Mouse (Mus musculus): ENCODE results near the gene Mier2.

Mier2 gene

GRCm38 (mm10) chr10:79554330-79555237 lies at the start of gene Mier2:
Gene Mier2, minus strand, starts transcription at chr10:79555199.
- DNase-seq (ENCODE audit: extremely low spot score, low spot score): peak; percentile 84

- DNase-seq (ENCODE audit: extremely low spot score, low spot score): no peak
Observed at GRCm38 (mm10) chr10:79597936-79598230, 42.9 kb upstream of the Mier2 start.

DNA sequence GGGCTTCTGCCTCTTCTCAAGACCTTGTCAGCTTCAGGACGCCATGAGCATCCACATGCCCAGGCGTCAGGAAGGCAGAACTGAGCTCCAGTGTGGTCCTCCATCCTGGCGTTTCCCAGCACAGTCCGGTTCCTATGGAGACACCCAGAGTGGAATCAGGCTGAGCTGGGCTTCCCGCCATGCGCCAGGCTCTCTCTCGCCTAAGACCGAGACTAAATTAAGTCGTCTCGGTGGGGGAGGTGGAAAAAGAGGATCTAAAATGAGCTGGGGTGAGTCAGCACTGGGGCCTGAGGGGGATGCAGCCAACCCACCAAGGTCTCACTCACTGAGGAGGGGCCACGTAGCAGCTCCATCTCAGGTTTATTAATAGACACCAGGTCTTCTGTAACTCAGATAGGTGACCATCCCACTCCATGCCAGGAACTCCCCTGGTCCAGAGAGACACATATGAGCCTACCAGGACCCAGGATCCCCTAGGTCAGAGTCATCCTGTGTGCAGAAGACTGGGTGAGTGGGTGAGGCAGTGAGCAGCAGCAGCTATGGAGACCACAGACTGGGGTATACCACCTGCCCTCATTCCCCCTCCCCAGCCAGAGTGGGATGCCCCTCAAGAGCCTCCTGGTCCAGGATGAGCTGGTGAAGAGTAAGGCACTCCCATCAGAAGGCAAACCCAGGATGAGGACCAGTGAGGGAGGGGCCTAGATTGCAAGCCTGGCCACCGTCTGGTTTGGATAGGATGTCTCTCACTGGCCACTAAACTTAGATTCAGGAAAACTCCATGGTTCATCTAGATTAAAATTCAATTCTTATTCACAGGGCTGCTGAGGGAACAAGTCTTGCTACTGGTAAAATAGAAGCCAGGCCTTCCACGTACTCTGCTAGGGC lies 42.3 kb upstream of the Mier2 start:
- no peak for DNase-seq (ENCODE audit: extremely low spot score, low spot score)

- no peak for DNase-seq (ENCODE audit: extremely low spot score, low spot score)
Observed at GRCm38 (mm10) chr10:79595590-79595929, 40.6 kb upstream of the Mier2 start.

DNA sequence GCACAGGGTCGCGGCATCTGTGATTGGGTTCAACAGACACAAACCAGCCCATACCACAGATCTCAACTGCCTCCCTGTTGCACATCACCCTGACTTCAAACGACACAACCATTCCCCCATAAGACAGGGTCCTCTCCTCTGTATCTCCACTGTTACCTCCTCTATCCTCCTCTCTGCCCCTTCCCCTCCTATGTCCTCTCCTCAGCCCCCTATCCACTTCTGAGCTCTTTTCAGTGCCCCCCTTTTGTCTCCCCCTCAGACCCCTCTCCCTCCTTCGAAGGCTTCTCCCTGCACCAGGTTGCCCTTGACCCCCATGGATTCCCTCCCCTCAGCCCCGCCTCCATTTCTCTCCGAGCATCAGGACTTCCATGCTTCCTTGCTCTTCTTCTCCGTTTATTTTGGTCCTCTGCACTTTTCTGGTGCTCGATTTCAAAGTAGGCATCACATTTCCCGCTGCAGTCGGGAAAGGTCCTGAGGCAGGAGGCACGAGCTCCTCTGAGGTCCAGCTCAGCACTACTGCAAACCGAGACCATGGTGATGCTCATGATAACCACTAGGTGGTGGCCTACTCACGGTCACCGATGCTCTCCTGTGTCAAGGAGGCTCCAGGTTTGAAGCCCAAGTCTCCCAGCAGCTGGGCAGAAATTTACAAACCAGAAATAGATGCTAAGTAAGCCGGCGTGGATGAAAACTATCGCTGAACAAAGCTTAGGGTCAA lies 40.0 kb upstream of the Mier2 start:
- DNase-seq (ENCODE audit: extremely low spot score, low spot score): peak; percentile 55

DNA sequence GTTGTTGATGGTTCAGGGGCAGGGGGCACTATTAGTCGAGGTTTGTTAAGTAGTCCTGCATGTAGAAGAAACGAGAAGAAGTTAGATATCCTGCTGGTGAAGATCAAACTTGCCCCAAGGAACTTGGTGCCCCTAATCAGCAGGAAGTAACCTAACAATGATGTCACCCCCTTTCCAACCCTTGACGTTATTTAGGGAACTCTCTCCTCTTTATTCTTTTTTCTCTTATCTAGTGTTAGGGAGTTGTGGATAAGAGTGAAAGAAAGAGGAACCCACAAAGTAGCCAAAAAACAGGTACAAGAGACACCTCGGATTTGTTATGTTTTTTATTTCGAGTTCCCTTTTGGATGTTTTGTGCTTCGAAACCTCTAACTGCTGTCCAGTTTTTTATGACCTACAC lies 39.1 kb upstream of the Mier2 start:
- DNase-seq (ENCODE audit: extremely low spot score, low spot score): no peak

- DNase-seq (ENCODE audit: extremely low spot score, low spot score): no peak
Observed at GRCm38 (mm10) chr10:79590702-79591101, 35.7 kb upstream of the Mier2 start.

DNA sequence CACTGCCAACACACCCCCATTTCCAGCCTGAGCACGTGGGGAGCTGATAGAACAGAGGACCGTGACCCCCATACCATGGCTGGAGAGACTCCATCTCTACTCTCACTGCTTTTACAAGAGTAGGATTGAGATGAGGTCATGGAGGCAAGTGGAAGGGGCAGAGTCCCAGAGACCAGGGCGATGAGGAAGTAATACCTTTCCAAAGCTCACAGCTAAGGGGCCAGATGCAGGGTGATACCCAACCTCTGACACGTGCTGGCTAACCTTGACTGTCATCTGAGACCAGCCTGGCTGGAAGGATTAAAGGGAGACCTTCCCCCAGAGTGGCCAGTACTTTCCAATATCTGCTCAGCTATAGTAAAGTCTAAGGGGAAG lies 32.7 kb upstream of the Mier2 start:
- no peak for DNase-seq (ENCODE audit: extremely low spot score, low spot score)

DNA sequence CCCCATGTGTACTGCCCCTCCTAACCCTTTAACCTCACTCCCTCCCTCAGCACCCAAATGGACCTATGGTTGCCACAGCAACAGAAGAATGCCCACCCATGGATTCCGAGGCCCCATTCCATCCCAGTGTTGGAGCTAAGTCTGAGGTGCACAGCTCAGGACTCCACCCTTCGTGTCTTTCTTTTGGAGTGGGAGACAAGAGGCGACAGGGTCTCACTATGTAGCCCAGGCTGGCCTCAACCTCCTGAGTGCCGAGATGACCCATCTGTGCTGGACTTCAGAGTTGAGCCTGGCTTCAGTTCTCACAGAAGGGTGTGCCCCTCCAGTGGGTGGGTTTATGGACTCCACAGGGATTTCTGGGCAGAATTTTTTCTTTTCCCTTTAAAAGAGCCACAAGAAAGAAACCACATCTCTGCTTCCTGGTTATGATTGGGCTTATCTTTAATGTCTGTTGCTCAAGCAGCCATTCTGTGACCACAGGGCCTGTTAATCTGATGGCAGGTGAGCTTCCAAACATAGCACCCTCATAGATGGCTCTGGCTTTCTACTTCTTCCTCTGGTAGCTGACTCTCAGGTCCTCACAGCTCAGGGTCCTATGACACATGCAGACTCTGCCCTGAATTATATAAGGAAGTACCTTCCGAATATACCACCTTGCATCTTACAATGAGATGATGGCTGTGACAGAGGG lies 32.2 kb upstream of the Mier2 start, which contains the start of gene Theg:
TSS of gene Theg (minus strand) at position 271 of the 691 bp plus-strand sequence.
- DNase-seq (ENCODE audit: extremely low spot score, low spot score): no peak

GRCm38 (mm10) chr10:79586243-79586642 lies 31.2 kb upstream of the Mier2 start:
- no peak for DNase-seq (ENCODE audit: extremely low spot score, low spot score)

- DNase-seq (ENCODE audit: extremely low spot score, low spot score): no peak
Observed at GRCm38 (mm10) chr10:79585723-79586122, 30.7 kb upstream of the Mier2 start.

- no peak for DNase-seq (ENCODE audit: extremely low spot score, low spot score)
Observed at GRCm38 (mm10) chr10:79585136-79585535, 30.1 kb upstream of the Mier2 start.

DNA sequence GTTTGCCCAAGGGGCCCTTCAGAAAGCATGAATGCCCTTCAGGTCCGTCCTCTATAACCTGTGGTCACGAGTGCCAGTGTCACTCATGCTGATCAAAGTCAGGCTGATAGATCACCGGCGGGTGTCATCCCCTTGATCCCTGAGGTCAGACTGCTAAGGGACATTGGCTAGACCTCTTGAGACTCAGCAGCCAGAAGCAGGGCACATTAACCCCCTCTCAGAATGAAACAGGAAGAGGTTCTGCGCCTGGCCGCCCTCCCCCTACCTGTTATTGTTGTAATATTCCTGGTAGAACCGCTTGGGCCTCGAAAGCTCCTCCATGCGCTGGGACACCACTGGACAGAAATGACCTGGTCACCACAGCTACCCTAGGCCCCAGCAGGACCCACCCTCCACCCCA lies 29.4 kb upstream of the Mier2 start:
- no peak for DNase-seq (ENCODE audit: extremely low spot score, low spot score)

- no peak for DNase-seq (ENCODE audit: extremely low spot score, low spot score)
Observed at GRCm38 (mm10) chr10:79584021-79584420, 29.0 kb upstream of the Mier2 start.

DNA sequence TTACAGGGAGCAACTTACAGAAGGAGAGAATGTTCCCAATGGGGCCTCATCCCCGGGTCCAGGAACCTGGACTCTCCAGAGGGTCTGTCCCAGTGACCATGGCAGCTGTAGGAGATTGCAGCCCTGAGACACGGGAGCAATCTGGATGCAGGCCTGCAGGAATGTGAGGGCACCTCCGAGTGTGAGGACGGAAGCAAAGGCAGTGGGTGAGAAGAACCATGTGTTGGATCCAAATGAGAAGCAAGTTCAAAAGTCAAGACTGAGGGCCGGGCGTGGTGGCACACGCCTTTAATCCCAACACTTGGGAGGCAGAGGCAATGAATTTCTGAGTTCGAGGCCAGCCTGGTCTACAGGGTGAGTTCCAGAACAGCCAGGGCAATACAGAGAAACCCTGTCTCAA lies 26.5 kb upstream of the Mier2 start:
- no peak for DNase-seq (ENCODE audit: extremely low spot score, low spot score)

- DNase-seq (ENCODE audit: extremely low spot score, low spot score): peak; percentile 70
Observed at GRCm38 (mm10) chr10:79580811-79581210, 25.8 kb upstream of the Mier2 start.

- no peak for DNase-seq (ENCODE audit: extremely low spot score, low spot score)
Observed at GRCm38 (mm10) chr10:79580356-79580755, 25.4 kb upstream of the Mier2 start.

- no peak for DNase-seq (ENCODE audit: extremely low spot score, low spot score)
Observed at GRCm38 (mm10) chr10:79579781-79580180, 24.8 kb upstream of the Mier2 start.

- DNase-seq (ENCODE audit: extremely low spot score, low spot score): no peak
Observed at GRCm38 (mm10) chr10:79578891-79579290, 23.9 kb upstream of the Mier2 start.

GRCm38 (mm10) chr10:79578276-79578675 lies 23.3 kb upstream of the Mier2 start:
- no peak for DNase-seq (ENCODE audit: extremely low spot score, low spot score)

DNA sequence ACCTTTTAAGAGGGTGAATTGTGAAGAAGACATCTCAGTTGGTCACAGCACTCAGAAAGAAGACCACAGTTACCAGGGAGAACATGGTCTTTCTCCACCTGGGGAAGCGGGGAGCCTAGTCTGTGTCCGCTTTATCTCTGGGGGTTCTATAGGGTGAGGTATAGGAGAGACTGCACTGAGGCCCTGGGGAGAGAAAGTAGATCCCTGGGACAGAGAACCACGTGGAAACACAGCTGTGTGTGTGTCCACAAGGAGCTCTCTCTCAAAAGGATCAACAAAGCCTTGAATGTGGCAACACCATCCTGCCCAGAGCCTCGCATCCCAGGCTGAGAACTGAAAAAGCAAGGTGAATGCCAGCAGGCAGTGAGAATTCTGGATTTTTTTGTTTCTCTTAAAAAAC lies 22.4 kb upstream of the Mier2 start:
- DNase-seq (ENCODE audit: extremely low spot score, low spot score): no peak

All from neural tube, embryonic 10.5 days (tissue).